Mouse (Mus musculus) liver, embryonic 11.5 days (tissue): Measurements from ENCODE around the gene Cela1. TPM values are rescaled to one million over a fixed set of nuclear protein-coding genes. Genes with fewer than 3 reads are reported as not detected.

Experiments used
- ATAC-seq: fragments of 200-750 bp; cut with Nextera tagmentation; replicated peaks from 2 replicates; pipeline ENCODE4 v1.8.0; 2017; ENCODE audit warnings: moderate number of reproducible peaks, mild to moderate bottlenecking, moderate TSS enrichment, moderate library complexity; ENCODE audit not compliant: low FRiP score
- DNase-seq: peaks from one replicate; pipeline ENCODE4 v3.0.0-alpha.2; 2017; ENCODE audit warnings: low spot score
- H3K27ac ChIP-seq: fragments of 300-500 bp; sonication (generic); 2 replicates; pipeline ENCODE4 v1.5.1; 2014; ENCODE audit warnings: mild to moderate bottlenecking, low read depth, low read length, control low read depth
- H3K27me3 ChIP-seq: fragments of 300-500 bp; sonication (generic); replicated peaks from 2 replicates; pipeline ENCODE4 v1.6.1; 2014; ENCODE audit warnings: low read length, mixed read lengths; ENCODE audit not compliant: control insufficient read depth, insufficient read depth
- H3K36me3 ChIP-seq: fragments of 300-500 bp; sonication (generic); 2 replicates; pipeline ENCODE4 v1.6.1; 2014; ENCODE audit warnings: mild to moderate bottlenecking, low read length, moderate library complexity, mixed read lengths; ENCODE audit not compliant: control insufficient read depth, insufficient read depth
- H3K4me1 ChIP-seq: fragments of 300-500 bp; sonication (generic); replicated peaks from 2 replicates; pipeline ENCODE4 v1.6.1; 2014; ENCODE audit warnings: low read length, mixed read lengths; ENCODE audit not compliant: control insufficient read depth, insufficient read depth
- H3K4me2 ChIP-seq: fragments of 300-500 bp; sonication (generic); 2 replicates; pipeline ENCODE4 v1.6.1; 2014; ENCODE audit warnings: mild to moderate bottlenecking, control low read depth, moderate library complexity
- H3K4me3 ChIP-seq: fragments of 300-500 bp; sonication (generic); 2 replicates; pipeline ENCODE4 v1.5.1; 2014; ENCODE audit warnings: low read depth, low read length, control low read depth
- H3K9ac ChIP-seq: fragments of 300-500 bp; sonication (generic); 2 replicates; pipeline ENCODE4 v1.6.1; 2014; ENCODE audit warnings: low read depth, low read length, control low read depth
- H3K9me3 ChIP-seq: fragments of 300-500 bp; sonication (generic); 2 replicates; pipeline ENCODE4 v1.6.1; 2016; ENCODE audit warnings: low read length, inconsistent platforms, mixed read lengths; ENCODE audit not compliant: control insufficient read depth
- WGBS: fragments of 180-500 bp; shearing (Covaris S2); extraction: QIAGEN DNeasy Blood & Tissue Kit; methylation state at CpG from one replicate; pipeline ENCODE4 v1.1.7; 2014; 5-methylcytosine and 5-hydroxymethylcytosine counted together
- polyA plus RNA-seq: library from polyadenylated mRNA; unstranded; fragments of >200 nt; fragmentation: Nextera tagmentation; extraction: Ambion mirVana; gene quantifications from 2 replicates; pipeline ENCODE4 v1.2.1, GENCODE M21; 2014

Cela1 gene
- polyA plus RNA-seq, 1 experiment from 2014 or later, result 13.7 TPM

- peak overlapping the region; percentile 64 for H3K4me2 ChIP-seq
- H3K27me3 ChIP-seq, result no peaks in the 10 kb centered on the region
- WGBS, result 2% methylated on average over 7 of the region's 7 CpGs
- ATAC-seq (0 out of 2 replicates have a peak, but pooled peaks have one; percentile 35), DNase-seq (no peak)
- H3K4me3 ChIP-seq, result peak overlapping the region; percentile 18
- peaks cover 37% of the 10 kb centered on the region for H3K4me1 ChIP-seq
- H3K36me3 ChIP-seq, result no peaks in the 10 kb centered on the region
- peak overlapping the region; percentile 70 for H3K27ac ChIP-seq
- no peaks in the 10 kb centered on the region for H3K9me3 ChIP-seq
- H3K9ac ChIP-seq, result 0 out of 2 replicates have a peak overlapping the region, but pooled peaks have one; percentile 12
Measured at GRCm38 (mm10) chr15:100666219-100666696, 21.5 kb downstream of the Cela1 start.

GRCm38 (mm10) chr15:100665411-100666218, 22.1 kb downstream of the Cela1 start:
- Histone ChIP-seq H3K4me2 (peak overlapping the region; percentile 64), H3K27me3 (no peaks in the 10 kb centered on the region), H3K27ac (peak overlapping the region; percentile 57; the same call in 1 of the 2 replicates), H3K4me1 (peaks cover 37% of the 10 kb centered on the region), H3K36me3 (no peaks in the 10 kb centered on the region), H3K9me3 (no peaks in the 10 kb centered on the region), H3K9ac (no peak overlapping the region), H3K4me3 (peak overlapping the region; percentile 18)
- DNase-seq, result no peak
- WGBS, result 30% methylated on average over 9 of the region's 9 CpGs
- ATAC-seq, result no peak

- no peak overlapping the region for H3K4me3 ChIP-seq
- H3K27me3 ChIP-seq, result no peaks in the 10 kb centered on the region
- no peak for DNase-seq
- no peak overlapping the region for H3K4me2 ChIP-seq
- H3K9ac ChIP-seq, result no peak overlapping the region
- no peaks in the 10 kb centered on the region for H3K9me3 ChIP-seq
- ATAC-seq, result no peak
- no peak overlapping the region for H3K27ac ChIP-seq
- no peaks in the 10 kb centered on the region for H3K36me3 ChIP-seq
- H3K4me1 ChIP-seq, result peaks cover 37% of the 10 kb centered on the region
- WGBS, result 50% methylated on average over 9 of the region's 9 CpGs
Measured at GRCm38 (mm10) chr15:100664813-100665274, 22.9 kb downstream of the Cela1 start.

GRCm38 (mm10) chr15:100660805-100661204, 26.9 kb downstream of the Cela1 start:
- WGBS, result 87% methylated on average over 5 of the region's 5 CpGs
- no peaks in the 10 kb centered on the region; the same call in 1 of the 2 replicates for H3K36me3 ChIP-seq
- no peak for ATAC-seq

GRCm38 (mm10) chr15:100660306-100660705, 27.4 kb downstream of the Cela1 start:
- Histone ChIP-seq H3K27ac (no peak overlapping the region), H3K9me3 (no peaks in the 10 kb centered on the region), H3K4me2 (no peak overlapping the region), H3K4me1 (peaks cover 5% of the 10 kb centered on the region), H3K9ac (no peak overlapping the region), H3K4me3 (no peak overlapping the region), H3K36me3 (no peaks in the 10 kb centered on the region; the same call in 1 of the 2 replicates), H3K27me3 (no peaks in the 10 kb centered on the region)
- no peak for ATAC-seq
- WGBS, result 77% methylated on average over 9 of the region's 9 CpGs
- no peak for DNase-seq

More at GRCm38 (mm10) chr15:100660805-100661204, 26.9 kb downstream of the Cela1 start:
- Histone ChIP-seq H3K4me2 (no peak overlapping the region), H3K4me3 (no peak overlapping the region), H3K27ac (no peak overlapping the region), H3K9me3 (no peaks in the 10 kb centered on the region), H3K4me1 (peaks cover 10% of the 10 kb centered on the region), H3K9ac (no peak overlapping the region), H3K27me3 (no peaks in the 10 kb centered on the region)
- no peak for DNase-seq

GRCm38 (mm10) chr15:100655201-100655600, 32.5 kb downstream of the Cela1 start:
- no peaks in the 10 kb centered on the region for H3K27me3 ChIP-seq
- no peaks in the 10 kb centered on the region for H3K4me1 ChIP-seq
- H3K27ac ChIP-seq, result no peak overlapping the region
- DNase-seq (no peak), ATAC-seq (no peak)
- 83% methylated on average over 5 of the region's 5 CpGs for WGBS
- H3K4me2 ChIP-seq, result no peak overlapping the region
- H3K9ac ChIP-seq, result no peak overlapping the region
- no peak overlapping the region for H3K4me3 ChIP-seq
- H3K36me3 ChIP-seq, result no peaks in the 10 kb centered on the region; the same call in 1 of the 2 replicates
- no peaks in the 10 kb centered on the region for H3K9me3 ChIP-seq

- WGBS, result 71% methylated on average over 1 of the region's 1 CpGs
- H3K4me2 ChIP-seq, result no peak overlapping the region
- H3K4me1 ChIP-seq, result no peaks in the 10 kb centered on the region
- H3K36me3 ChIP-seq, result no peaks in the 10 kb centered on the region; the same call in 1 of the 2 replicates
- no peak for ATAC-seq
- H3K9me3 ChIP-seq, result no peaks in the 10 kb centered on the region
- H3K27me3 ChIP-seq, result no peaks in the 10 kb centered on the region
- H3K27ac ChIP-seq, result no peak overlapping the region
- H3K4me3 ChIP-seq, result no peak overlapping the region
- H3K9ac ChIP-seq, result no peak overlapping the region
- no peak for DNase-seq
Measured at GRCm38 (mm10) chr15:100654271-100654670, 33.5 kb downstream of the Cela1 start.

- Histone ChIP-seq H3K36me3 (no peaks in the 10 kb centered on the region; the same call in 1 of the 2 replicates), H3K27ac (no peak overlapping the region), H3K27me3 (no peaks in the 10 kb centered on the region), H3K4me2 (no peak overlapping the region), H3K9me3 (no peaks in the 10 kb centered on the region), H3K4me1 (no peaks in the 10 kb centered on the region), H3K4me3 (no peak overlapping the region), H3K9ac (no peak overlapping the region)
- 61% methylated on average over 9 of the region's 9 CpGs for WGBS
- ATAC-seq (no peak), DNase-seq (no peak)
Measured at GRCm38 (mm10) chr15:100651610-100652009, 36.1 kb downstream of the Cela1 start.
